Mouse (Mus musculus): ENCODE measurements around the gene Arpc5. TPM values are rescaled to one million over a fixed set of nuclear protein-coding genes. Genes with fewer than 3 reads are reported as not detected.
"Not testable (repeated sequence)": the region's sequence is repeated elsewhere in the genome, so short reads cannot be mapped to it uniquely, and the experiment has no call there.

Arpc5 gene
- total RNA-seq, 1 experiment from 2014 or later: 129 TPM

DNA sequence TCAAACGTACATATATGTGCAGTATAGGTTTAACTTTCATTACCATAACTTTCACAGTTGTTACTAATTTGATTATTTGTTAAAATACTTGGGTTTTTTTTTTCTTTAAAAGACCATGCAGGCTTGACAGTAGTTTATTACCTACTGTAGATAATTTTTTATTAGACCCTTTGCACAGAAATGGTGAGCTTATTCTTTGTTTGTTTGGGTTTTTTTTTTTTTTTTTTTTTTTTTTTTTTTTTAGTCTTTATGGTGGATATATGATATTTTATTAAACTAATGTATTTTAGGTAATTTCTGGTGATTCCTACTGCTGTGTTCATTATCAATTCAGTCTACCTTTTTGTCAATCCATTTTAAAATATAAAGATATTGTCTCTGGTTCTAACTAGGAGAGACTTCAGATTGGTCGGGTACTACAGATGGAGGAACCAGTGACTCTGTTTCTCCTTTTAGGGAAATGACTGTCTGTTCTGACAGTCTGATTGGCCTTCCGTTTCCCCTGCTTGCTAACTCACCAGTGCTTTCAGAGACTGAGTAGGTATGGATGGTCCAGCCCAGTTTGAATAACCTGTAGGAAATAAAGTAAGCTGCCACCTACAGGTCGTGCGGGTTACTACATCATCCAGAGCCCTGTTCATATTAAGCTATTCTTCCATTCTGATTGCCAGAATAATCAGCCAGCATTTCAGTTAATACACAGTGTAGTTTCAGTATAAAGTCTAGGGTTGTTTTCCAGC lies 1.6 kb downstream of the Arpc5 start:
- peak; percentile 68 to 74 for ATAC-seq (replicated peaks in 1 of 2; ENCODE audit: insufficient read depth in 1 of 2, low FRiP score in 2 of 2, low TSS enrichment in 1 of 2, low read depth in 1 of 2, poor library complexity in 2 of 2, severe bottlenecking in 2 of 2)

DNA sequence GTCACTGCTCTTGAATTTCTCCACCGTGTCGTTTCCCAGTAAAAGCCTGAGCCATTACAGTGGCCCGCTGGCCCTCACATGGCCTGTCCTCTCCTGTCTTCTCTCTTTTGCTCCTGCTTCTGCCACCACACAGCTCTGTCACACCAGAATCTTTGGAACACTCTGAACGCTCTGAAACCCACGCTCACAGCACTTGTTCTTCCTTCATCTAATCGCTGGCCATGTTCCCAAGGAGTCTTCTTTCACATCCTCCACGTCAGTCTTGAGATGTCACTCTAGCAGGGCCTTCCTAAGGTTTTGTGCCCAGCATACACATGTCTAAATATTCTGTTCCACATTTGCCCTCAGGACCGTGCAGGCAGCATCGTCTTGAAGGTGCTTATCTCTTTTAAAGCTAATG lies 4.7 kb downstream of the Arpc5 start:
- no peak for ATAC-seq (replicated peaks in 1 of 2; ENCODE audit: insufficient read depth in 1 of 2, low FRiP score in 2 of 2, low TSS enrichment in 1 of 2, low read depth in 1 of 2, poor library complexity in 2 of 2, severe bottlenecking in 2 of 2)

DNA sequence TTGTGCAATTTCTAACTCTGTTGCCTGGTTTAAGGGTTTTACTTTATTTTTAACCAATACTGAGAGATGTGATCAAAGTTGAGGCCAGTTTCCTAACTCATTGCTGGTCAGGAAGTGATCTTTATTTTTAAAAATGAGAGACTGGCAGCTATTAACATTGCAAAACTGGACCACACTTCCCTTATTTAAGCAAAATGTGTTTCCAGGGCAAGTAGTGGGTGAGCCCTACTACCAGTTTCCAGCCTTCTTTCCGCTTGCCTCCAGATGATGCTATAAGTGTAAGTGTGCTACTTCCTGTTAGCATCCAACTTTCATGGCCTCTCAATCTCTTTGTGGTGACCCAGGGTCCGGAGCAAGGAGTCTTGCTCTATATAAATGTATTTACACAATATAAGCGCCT lies 8.3 kb downstream of the Arpc5 start:
- peak; percentile 12 to 23; a peak in 2 of 4 replicates for ATAC-seq (replicated peaks in 1 of 2; ENCODE audit: insufficient read depth in 1 of 2, low FRiP score in 2 of 2, low TSS enrichment in 1 of 2, low read depth in 1 of 2, poor library complexity in 2 of 2, severe bottlenecking in 2 of 2)

DNA sequence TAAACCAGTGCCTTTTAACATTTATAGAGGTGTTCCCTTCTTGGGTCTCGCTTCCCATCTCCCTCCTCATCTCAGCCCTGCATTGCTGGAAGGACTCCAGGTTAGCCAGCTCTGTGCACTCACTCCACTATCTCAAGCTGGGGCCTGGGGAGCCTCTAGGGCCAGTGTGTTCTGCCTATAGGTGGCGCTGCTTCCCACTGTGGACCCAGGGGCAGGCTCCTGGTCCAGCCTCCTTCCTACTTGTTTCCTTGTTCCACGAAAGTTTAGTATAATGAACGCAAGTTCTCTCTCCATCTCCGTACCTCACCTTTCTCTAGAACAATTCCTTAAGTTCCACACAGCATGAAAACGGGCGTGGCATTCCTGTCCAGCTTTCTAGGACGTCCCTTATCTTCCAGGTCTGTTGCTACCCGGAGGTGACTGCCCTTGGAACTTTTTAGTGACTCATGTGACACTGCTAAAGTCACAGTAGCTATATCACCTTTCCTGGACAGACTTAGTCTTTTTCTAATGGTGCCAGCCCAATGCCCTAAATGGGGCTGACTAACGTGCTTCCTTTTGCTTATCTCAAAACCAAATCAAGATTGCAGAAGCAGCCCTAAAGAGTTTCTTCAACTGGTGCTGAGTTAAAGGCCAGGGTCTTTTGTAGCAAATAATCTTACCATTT lies 12.9 kb downstream of the Arpc5 start:
- ATAC-seq (replicated peaks in 1 of 2; ENCODE audit: insufficient read depth in 1 of 2, low FRiP score in 2 of 2, low TSS enrichment in 1 of 2, low read depth in 1 of 2, poor library complexity in 2 of 2, severe bottlenecking in 2 of 2): peak; percentile 73 to 92

DNA sequence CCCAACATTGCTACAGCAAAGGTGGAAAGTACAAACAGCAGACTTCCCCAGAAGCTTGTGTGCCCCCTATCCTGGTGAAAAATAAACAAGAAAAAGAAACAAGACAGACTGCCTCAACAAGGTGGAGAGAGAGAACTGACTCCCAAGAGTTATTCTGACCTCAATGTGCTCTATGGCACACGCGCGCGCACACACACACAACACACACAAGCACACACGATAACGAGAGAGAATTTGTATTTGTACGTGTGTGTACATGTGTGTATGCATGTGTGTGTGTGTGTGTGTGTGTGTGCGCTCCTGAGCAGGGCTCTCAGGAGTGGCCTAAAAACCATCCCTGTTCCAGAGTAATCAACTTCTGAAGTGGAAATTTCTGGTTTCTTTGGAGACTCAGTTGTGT lies 18.3 kb downstream of the Arpc5 start:
- no peak for ATAC-seq (replicated peaks in 1 of 2; ENCODE audit: insufficient read depth in 1 of 2, low FRiP score in 2 of 2, low TSS enrichment in 1 of 2, low read depth in 1 of 2, poor library complexity in 2 of 2, severe bottlenecking in 2 of 2)

DNA sequence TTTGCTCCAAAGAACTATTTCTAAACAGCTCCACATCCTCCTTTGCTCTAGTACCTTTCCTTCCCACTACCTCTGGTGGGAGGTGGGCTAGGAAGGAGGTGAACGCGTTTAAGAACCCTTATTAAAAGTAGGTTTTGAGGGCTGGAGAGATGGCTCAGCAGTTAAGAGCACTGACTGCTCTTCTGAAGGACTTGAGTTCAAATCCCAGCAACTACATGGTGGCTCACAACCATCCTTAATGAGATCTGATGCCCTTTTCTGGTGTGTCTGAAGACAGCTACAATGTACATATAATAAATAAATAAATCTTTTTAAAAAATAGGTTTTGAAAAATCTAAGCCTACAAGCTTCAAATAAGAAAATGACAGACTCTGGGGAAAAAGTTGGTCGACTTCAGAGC lies 19.1 kb downstream of the Arpc5 start:
- not testable (repeated sequence) for ATAC-seq (replicated peaks in 1 of 2; ENCODE audit: insufficient read depth in 1 of 2, low FRiP score in 2 of 2, low TSS enrichment in 1 of 2, low read depth in 1 of 2, poor library complexity in 2 of 2, severe bottlenecking in 2 of 2)

DNA sequence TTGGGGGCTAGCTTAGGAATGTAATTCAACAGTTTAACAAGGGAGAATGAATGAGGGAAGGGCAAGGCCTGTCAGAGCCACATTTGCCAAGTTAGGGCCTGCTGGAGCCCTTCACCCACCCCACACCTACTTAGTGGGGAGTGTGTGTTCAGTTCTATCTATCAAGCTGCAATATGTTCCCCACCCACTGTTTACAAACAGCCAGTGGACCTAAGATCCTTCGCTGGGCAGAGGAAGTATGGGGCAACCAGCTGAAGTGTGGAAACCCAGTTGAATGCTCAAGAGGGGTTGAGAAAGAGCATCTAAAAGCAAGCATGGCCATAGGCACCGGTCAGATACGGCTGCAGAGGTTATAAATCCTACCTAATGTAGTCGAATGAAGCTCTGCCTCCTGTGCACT lies 20.6 kb downstream of the Arpc5 start:
- ATAC-seq (replicated peaks in 1 of 2; ENCODE audit: insufficient read depth in 1 of 2, low FRiP score in 2 of 2, low TSS enrichment in 1 of 2, low read depth in 1 of 2, poor library complexity in 2 of 2, severe bottlenecking in 2 of 2): peak in 1 of 2 experiments; percentile 74; a peak in 1 of 4 replicates

DNA sequence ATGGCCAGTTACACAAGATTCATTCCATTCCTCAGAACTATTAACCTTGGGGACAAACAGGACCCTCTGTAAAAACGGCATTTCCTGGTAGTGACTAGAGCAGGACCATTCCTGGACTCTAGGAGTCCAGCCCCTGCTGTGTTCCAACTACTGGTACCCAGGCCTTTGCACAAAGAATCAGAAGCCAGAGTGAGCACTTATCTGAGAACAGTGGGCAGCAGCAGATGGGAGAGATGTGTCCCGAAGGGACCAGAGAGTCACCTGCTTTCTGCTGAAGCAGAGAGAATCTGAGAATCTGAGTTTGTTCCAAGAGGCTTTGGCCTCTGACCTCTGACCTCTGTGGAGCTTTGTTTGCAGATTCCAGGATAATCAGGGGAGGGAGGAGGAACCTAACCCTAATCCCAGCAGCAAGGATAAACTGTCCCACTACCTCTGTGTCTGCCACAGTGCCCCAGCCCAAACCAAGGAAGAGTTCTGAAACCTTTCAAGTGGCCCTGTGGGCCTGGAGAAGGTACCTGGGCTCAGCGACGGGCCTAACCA lies 21.8 kb downstream of the Arpc5 start:
- ATAC-seq (replicated peaks in 1 of 2; ENCODE audit: insufficient read depth in 1 of 2, low FRiP score in 2 of 2, low TSS enrichment in 1 of 2, low read depth in 1 of 2, poor library complexity in 2 of 2, severe bottlenecking in 2 of 2): no peak

DNA sequence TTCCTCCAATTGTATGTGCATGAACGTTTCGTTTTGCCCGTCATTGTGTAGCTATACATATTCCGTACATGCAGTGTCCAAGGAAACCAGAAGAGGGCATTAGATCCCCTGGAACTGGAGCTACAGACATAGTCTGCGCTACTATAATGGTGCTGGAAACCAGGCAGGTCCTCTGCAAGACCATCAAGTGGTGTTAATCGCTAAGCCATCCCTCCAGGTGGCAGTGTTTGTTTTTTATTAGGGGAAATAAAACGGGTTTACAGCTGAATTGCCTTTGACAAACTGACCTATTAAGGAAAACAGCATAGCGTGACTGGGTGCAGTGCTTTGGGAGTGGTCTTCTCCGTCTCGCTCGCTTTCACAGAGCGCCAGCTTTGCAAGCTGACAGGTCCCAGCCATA lies 23.9 kb downstream of the Arpc5 start:
- peak; percentile 71 to 75 for ATAC-seq (replicated peaks in 1 of 2; ENCODE audit: insufficient read depth in 1 of 2, low FRiP score in 2 of 2, low TSS enrichment in 1 of 2, low read depth in 1 of 2, poor library complexity in 2 of 2, severe bottlenecking in 2 of 2)

DNA sequence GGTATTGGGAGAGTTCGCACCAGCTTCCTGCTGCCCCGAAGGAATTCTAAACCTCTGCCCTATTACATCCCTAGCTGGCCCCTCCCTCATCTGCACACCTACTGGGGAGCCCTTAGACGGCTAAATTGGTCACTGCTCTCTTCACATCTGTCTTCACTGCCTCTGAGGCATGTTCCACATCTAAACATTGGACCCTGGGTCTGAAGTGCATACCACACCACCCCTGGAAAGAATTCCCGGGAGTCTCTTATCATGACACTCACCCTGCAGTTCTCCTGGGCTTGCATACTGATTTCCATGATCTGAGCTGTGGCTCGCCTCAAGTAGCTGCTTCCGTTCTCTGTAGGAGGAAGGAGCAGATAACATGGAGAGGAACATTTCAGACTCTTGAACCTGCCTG lies 24.5 kb downstream of the Arpc5 start:
- ATAC-seq (replicated peaks in 1 of 2; ENCODE audit: insufficient read depth in 1 of 2, low FRiP score in 2 of 2, low TSS enrichment in 1 of 2, low read depth in 1 of 2, poor library complexity in 2 of 2, severe bottlenecking in 2 of 2): no peak

DNA sequence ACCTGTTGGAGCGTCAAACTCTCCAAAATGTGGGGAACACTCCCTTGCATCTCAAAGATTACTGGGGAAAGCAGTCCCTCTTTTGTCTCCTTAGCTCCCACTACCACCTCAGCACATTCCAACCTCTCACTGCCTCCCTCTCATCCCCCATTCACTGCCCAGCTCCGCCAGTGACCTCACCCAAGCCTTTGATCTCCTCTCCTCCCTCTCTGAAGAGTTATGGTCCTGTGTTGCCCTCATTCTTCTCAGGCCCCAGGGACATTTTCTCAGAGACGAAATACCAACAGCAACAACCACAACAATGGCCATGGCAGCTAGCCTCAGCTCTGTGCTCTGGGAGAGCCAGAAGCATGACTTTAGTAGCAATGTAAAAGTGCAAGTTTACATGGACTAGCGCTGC lies 24.9 kb downstream of the Arpc5 start:
- ATAC-seq (replicated peaks in 1 of 2; ENCODE audit: insufficient read depth in 1 of 2, low FRiP score in 2 of 2, low TSS enrichment in 1 of 2, low read depth in 1 of 2, poor library complexity in 2 of 2, severe bottlenecking in 2 of 2): no peak

DNA sequence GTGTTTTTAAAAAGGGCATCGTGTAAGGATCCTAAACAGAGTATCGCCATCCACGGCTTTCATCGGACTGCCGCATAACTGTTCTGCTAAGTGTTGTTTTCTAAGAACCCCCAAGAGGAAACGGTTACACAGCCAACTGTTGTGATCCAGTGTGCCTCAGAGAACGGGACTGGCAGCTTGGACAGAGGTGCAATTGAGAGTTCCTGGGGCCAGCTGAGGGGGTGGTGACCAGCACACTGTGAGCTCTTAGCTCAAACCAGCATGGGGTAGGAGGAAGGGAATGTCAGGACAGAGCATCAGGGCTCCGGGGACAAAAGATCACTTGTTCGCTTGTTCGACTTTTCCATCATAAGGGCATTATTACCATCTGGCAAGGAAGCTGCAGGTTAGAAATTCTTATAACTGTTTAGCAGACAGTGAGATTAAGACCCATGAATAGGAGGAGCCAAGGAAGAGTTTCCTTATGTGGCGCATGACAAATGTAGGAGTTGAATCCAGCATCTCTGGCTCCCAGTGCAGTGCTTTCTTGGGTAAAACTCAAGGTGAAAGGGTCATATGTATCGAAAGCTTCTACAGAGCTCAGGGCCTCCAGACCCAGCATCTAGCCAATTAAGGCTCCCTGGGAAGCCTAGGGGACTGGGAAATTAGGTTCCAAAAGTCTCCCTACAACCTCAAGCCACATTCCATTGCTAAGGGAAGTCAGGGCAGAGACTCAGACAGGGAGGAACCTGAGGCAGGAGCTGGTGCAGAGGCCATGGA lies 26.6 kb downstream of the Arpc5 start:
- ATAC-seq (replicated peaks in 1 of 2; ENCODE audit: insufficient read depth in 1 of 2, low FRiP score in 2 of 2, low TSS enrichment in 1 of 2, low read depth in 1 of 2, poor library complexity in 2 of 2, severe bottlenecking in 2 of 2): no peak

DNA sequence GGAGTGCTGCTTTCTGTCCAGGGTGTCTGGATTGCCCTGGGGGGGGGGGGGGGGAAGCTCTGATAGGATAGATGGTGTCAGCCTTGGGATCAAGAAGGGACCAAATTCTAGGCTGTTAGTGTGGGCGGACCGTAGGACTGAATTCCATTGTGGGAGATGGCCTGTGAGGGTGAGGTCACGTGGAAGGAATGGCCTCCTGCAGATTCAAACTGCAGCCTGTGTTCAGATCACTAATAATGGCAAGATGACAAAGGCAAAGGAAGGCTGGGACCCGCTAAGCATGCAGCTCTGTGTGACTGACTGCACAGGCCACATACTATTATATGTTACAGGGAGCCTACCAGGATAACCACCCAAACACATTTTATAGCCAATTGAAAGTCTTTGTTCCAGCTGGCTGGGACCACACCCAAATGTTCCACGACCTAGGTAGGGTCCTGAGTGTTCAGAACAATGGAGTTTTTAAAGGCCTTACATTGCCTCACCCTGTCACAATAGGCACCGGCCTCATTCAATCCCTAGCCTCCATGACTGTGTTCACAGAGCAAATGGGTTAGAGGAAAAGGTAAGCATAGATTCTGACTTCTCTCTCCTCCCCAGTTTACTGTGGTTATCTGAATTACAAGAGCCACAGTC lies 27.3 kb downstream of the Arpc5 start:
- no peak for ATAC-seq (replicated peaks in 1 of 2; ENCODE audit: insufficient read depth in 1 of 2, low FRiP score in 2 of 2, low TSS enrichment in 1 of 2, low read depth in 1 of 2, poor library complexity in 2 of 2, severe bottlenecking in 2 of 2)

DNA sequence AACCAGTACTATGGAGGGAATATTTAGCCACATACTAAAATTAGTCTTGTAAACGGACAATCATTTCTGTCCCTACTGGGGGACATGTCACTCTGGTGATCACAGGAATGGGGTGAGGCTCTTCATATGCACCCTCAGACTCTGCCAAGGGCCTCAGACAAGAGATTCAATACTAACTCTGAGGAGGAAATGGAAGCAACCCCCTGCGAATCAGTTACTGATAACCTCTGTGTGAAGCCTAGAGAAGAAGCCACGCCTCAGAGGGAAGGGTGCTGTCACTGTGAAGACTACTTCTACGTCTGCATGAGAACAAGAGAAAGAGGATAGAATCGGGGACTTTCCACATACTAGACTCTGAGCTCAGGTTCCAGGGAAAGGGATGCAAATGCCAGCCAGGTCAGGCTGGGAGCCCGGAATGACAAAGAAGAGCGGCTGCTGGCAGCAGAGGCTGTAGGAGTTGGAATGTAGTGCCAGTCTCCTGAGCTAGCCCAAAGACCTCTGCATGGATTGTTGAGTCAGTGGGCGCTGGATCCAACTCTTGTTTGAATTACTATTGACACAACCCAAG lies 29.4 kb downstream of the Arpc5 start:
- no peak for ATAC-seq (replicated peaks in 1 of 2; ENCODE audit: insufficient read depth in 1 of 2, low FRiP score in 2 of 2, low TSS enrichment in 1 of 2, low read depth in 1 of 2, poor library complexity in 2 of 2, severe bottlenecking in 2 of 2)

DNA sequence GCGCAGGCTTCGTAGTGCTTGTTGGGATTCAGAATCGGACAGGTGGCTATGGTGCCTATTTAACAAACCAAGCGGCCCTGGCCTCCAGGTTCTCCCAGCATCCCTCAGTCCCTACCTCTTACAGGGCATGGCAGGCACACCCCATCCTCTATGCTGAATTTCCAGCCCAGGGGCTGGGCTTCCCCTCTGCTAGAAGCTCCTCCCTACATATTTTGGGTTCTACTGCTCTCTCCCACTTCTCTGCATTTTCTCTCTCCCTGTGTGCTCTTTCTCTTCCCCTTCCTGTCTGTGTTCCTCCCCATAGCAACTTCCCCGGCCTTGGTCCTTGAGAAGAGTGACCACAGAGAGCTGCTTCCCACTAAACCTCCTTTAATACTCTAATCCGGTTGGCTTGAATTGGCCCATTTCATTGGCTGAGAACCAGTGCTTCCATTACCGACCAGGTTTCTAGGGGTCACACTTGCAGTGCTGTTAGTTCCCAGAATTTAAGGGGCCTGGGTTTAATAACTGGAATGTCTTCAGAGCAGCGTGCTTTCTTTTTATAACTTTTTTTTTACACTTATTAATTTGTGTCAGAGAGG lies 30.4 kb downstream of the Arpc5 start:
- ATAC-seq (replicated peaks in 1 of 2; ENCODE audit: insufficient read depth in 1 of 2, low FRiP score in 2 of 2, low TSS enrichment in 1 of 2, low read depth in 1 of 2, poor library complexity in 2 of 2, severe bottlenecking in 2 of 2): no peak

DNA sequence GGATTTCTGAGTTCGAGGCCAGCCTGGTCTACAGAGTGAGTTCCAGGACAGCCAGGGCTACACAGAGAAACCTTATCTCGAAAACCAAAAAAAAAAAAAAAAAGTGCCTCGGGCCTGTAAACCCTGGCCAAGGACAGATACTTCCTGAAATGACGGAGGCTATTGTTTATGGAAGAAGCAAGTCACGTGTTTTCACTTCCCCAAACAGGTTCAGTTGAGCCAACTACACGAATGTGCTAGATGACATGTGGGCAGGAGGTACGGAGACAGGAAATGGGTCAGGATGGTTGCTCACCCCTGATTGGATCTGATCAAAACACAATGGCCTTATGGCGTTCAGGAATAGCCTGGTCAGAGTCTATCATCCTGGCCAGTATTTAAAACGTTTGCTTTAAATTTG lies 31.8 kb downstream of the Arpc5 start:
- ATAC-seq (replicated peaks in 1 of 2; ENCODE audit: insufficient read depth in 1 of 2, low FRiP score in 2 of 2, low TSS enrichment in 1 of 2, low read depth in 1 of 2, poor library complexity in 2 of 2, severe bottlenecking in 2 of 2): peak; percentile 85 to 97

DNA sequence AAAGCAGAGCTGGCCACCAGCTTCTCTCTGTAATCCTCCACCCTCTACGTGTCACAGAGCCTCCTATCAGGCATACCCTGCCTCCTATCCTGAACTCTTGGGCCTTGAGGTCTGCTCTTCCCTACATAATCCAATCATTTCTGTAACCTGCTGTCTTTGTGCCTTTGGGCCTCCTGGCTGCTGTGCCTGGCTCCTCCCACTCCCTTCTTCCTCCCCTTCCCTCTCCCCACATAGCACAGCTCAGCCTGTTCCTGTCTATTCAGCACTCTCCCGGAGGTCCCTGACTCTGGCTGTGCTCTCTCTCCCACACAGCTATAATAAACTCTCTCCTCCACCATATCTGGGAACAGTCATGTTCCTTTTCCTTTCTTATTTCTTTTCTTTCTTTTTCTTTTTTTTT lies 33.6 kb downstream of the Arpc5 start, which contains the start of gene Ncf2:
TSS of gene Ncf2 (plus strand) at position 298 of the 400 bp plus-strand sequence.
- ATAC-seq (replicated peaks in 1 of 2; ENCODE audit: insufficient read depth in 1 of 2, low FRiP score in 2 of 2, low TSS enrichment in 1 of 2, low read depth in 1 of 2, poor library complexity in 2 of 2, severe bottlenecking in 2 of 2): peak; percentile 54 to 63; a peak in 3 of 4 replicates
